Mouse (Mus musculus): ENCODE results near the gene Perp. TPM values are rescaled to one million over a fixed set of nuclear protein-coding genes. Genes with fewer than 3 reads are reported as not detected.

Gene Perp
- total and polyA plus RNA-seq, 2 experiments from 2014 or later = 395 to 547 TPM

- Histone ChIP-seq H3K4me1 (ENCODE audit: control insufficient read depth, insufficient read depth) (no peaks in the 10 kb centered on the region), H3K9me3 (replicated peaks; ENCODE audit: control insufficient read depth, low read length) (no peaks in the 10 kb centered on the region), H3K27ac (ENCODE audit: low read depth) (no peak overlapping the region), H3K27me3 (ENCODE audit: control insufficient read depth, insufficient read depth, low read length) (no peaks in the 10 kb centered on the region), H3K4me2 (ENCODE audit: low read depth, low read length) (no peak overlapping the region), H3K9ac (replicated peaks; ENCODE audit: low read depth, low read length) (no peak overlapping the region), H3K36me3 (replicated peaks; ENCODE audit: control insufficient read depth, insufficient read depth, low read length) (no peaks in the 10 kb centered on the region), H3K4me3 (ENCODE audit: low read depth, low read length) (no peak overlapping the region)
- WGBS = 58% methylated on average over 2 of the region's 2 CpGs
- DNase-seq (ENCODE audit: low spot score) (no peak), ATAC-seq (ENCODE audit: insufficient read depth, low read depth) (no peak)
- no peak for TF ChIP-seq EP300 (IDR thresholded peaks at IDR 0.05; ENCODE audit: low read depth)
- no peak for TF ChIP-seq CTCF (IDR thresholded peaks at IDR 0.05; ENCODE audit: low read depth)
Measured at GRCm38 (mm10) chr10:18827936-18828335, 16.9 kb upstream of the Perp start.

- no peak for DNase-seq (ENCODE audit: low spot score)
- WGBS = 66% methylated on average over 4 of the region's 4 CpGs
- H3K4me3 ChIP-seq (ENCODE audit: low read depth, low read length) = no peak overlapping the region
Measured at GRCm38 (mm10) chr10:18830359-18830758, 14.5 kb upstream of the Perp start.

DNA sequence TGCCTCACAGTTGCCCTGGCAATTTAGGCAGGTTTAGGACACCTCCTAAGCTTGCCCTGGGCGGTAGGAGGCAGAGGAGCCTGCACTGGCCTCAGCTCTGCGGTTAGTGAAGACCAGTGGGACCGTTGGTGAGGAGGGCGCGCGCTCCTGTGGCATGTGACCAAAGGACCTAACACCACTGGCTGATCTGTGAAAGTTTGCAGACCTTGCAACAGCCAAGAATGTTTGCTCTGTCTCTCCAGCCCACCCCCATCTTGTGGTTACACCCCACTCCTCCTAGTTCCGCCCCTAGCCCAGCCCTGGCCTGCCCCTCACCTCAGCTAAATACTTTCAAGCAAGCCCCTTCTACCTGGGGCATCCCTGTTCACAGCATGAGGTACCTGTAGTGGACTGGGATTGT, 13.0 kb upstream of the Perp start:
- no peak for ATAC-seq (ENCODE audit: insufficient read depth, low read depth)
- no peak overlapping the region for H3K4me2 ChIP-seq (ENCODE audit: low read depth, low read length)
- no peaks in the 10 kb centered on the region for H3K9me3 ChIP-seq (replicated peaks; ENCODE audit: control insufficient read depth, low read length)
- TF ChIP-seq CTCF (IDR thresholded peaks at IDR 0.05; ENCODE audit: low read depth) = no peak
- TF ChIP-seq EP300 (IDR thresholded peaks at IDR 0.05; ENCODE audit: low read depth) = no peak
- no peaks in the 10 kb centered on the region for H3K4me1 ChIP-seq (ENCODE audit: control insufficient read depth, insufficient read depth)
- H3K9ac ChIP-seq (replicated peaks; ENCODE audit: low read depth, low read length) = no peak overlapping the region
- no peaks in the 10 kb centered on the region for H3K27me3 ChIP-seq (ENCODE audit: control insufficient read depth, insufficient read depth, low read length)
- H3K4me3 ChIP-seq (ENCODE audit: low read depth, low read length) = no peak overlapping the region
- DNase-seq (ENCODE audit: low spot score) = no peak
- 59% methylated on average over 7 of the region's 7 CpGs for WGBS
- H3K36me3 ChIP-seq (replicated peaks; ENCODE audit: control insufficient read depth, insufficient read depth, low read length) = no peaks in the 10 kb centered on the region
- no peak overlapping the region for H3K27ac ChIP-seq (ENCODE audit: low read depth)

More at GRCm38 (mm10) chr10:18830359-18830758, 14.5 kb upstream of the Perp start:
- no peaks in the 10 kb centered on the region for H3K9me3 ChIP-seq (replicated peaks; ENCODE audit: control insufficient read depth, low read length)
- H3K9ac ChIP-seq (replicated peaks; ENCODE audit: low read depth, low read length) = no peak overlapping the region
- H3K4me1 ChIP-seq (ENCODE audit: control insufficient read depth, insufficient read depth) = no peaks in the 10 kb centered on the region
- no peak overlapping the region for H3K27ac ChIP-seq (ENCODE audit: low read depth)
- no peak for ATAC-seq (ENCODE audit: insufficient read depth, low read depth)
- TF ChIP-seq EP300 (IDR thresholded peaks at IDR 0.05; ENCODE audit: low read depth) = no peak
- TF ChIP-seq CTCF (IDR thresholded peaks at IDR 0.05; ENCODE audit: low read depth) = no peak
- no peak overlapping the region for H3K4me2 ChIP-seq (ENCODE audit: low read depth, low read length)
- no peaks in the 10 kb centered on the region for H3K36me3 ChIP-seq (replicated peaks; ENCODE audit: control insufficient read depth, insufficient read depth, low read length)
- H3K27me3 ChIP-seq (ENCODE audit: control insufficient read depth, insufficient read depth, low read length) = no peaks in the 10 kb centered on the region

DNA sequence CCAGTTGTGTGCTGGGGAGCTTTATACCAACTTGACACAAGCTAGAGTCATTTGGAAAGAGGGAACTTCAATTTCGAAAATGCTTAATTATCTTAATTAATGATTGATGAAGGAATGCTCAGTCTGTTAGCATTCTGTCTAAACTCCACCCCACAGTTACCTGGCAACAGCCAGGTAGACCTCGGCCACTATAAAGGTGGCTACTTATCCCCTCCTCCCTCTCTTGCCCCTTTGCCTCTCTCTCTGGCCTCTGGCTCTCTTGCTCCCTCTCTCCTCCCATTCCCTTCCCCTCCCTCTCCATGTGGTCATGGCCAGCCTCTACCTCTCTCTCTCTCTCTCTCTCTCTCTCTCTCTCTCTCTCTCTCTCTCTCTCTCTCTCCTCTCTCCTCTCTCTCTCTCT, 10.4 kb upstream of the Perp start:
- no peak for ATAC-seq (ENCODE audit: insufficient read depth, low read depth)
- H3K36me3 ChIP-seq (replicated peaks; ENCODE audit: control insufficient read depth, insufficient read depth, low read length) = no peaks in the 10 kb centered on the region
- 54% methylated on average over 2 of the region's 2 CpGs for WGBS
- no peak overlapping the region for H3K4me3 ChIP-seq (ENCODE audit: low read depth, low read length)
- no peaks in the 10 kb centered on the region for H3K9me3 ChIP-seq (replicated peaks; ENCODE audit: control insufficient read depth, low read length)
- H3K27ac ChIP-seq (ENCODE audit: low read depth) = no peak overlapping the region
- H3K4me1 ChIP-seq (ENCODE audit: control insufficient read depth, insufficient read depth) = 0 out of 2 replicates have a peak, but pooled peaks cover under 1% of the 10 kb centered on the region
- H3K4me2 ChIP-seq (ENCODE audit: low read depth, low read length) = no peak overlapping the region
- no peak overlapping the region for H3K9ac ChIP-seq (replicated peaks; ENCODE audit: low read depth, low read length)
- H3K27me3 ChIP-seq (ENCODE audit: control insufficient read depth, insufficient read depth, low read length) = no peaks in the 10 kb centered on the region
- TF ChIP-seq CTCF (IDR thresholded peaks at IDR 0.05; ENCODE audit: low read depth) (no peak), EP300 (IDR thresholded peaks at IDR 0.05; ENCODE audit: low read depth) (no peak)
- DNase-seq (ENCODE audit: low spot score) = no peak

DNA sequence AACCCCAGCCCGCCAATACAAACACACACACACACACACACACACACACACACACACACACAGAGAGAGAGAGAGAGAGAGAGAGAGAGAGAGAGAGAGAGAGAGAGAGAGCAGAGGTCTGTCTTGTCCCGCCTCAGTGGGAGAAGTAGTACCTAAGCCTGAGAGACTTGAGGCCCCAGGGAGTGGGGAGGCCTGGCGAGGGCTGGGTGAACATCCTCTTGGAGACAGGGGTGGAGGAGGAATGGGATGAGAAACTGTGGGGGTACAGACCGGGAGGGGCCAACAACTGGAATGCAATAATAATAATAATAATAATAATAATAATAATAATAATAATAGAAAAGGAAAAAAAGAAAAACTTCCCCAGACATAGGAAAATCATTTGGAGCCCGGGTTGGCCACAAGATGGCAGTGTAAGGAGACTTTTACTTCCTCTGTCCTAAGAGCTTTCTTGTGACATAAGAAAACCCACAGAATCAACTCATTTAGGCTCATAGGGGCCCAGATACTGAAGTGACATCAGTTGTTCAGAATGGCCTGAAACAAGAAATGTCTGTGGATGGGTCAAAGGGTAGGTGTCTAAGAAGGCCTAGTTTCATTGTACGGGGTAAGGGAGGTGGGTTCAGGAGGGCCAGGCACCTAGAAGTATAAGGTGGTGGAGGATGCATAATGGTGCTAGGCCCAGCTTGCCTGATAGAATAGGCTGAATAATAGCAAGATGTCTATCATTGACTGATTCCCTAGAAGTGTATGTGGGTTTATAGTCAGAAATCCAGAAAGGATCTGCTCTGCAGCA, 8.9 kb upstream of the Perp start:
- Histone ChIP-seq H3K4me2 (ENCODE audit: low read depth, low read length) (no peak overlapping the region), H3K4me3 (ENCODE audit: low read depth, low read length) (no peak overlapping the region), H3K9me3 (replicated peaks; ENCODE audit: control insufficient read depth, low read length) (no peaks in the 10 kb centered on the region), H3K4me1 (ENCODE audit: control insufficient read depth, insufficient read depth) (0 out of 2 replicates have a peak, but pooled peaks cover 6% of the 10 kb centered on the region), H3K36me3 (replicated peaks; ENCODE audit: control insufficient read depth, insufficient read depth, low read length) (no peaks in the 10 kb centered on the region), H3K27ac (ENCODE audit: low read depth) (no peak overlapping the region), H3K27me3 (ENCODE audit: control insufficient read depth, insufficient read depth, low read length) (no peaks in the 10 kb centered on the region), H3K9ac (replicated peaks; ENCODE audit: low read depth, low read length) (no peak overlapping the region)
- DNase-seq (ENCODE audit: low spot score) (peak; percentile 48), ATAC-seq (ENCODE audit: insufficient read depth, low read depth) (no peak)
- WGBS = 50% methylated on average over 6 of the region's 6 CpGs
- TF ChIP-seq CTCF (IDR thresholded peaks at IDR 0.05; ENCODE audit: low read depth) (peak; percentile 54), EP300 (IDR thresholded peaks at IDR 0.05; ENCODE audit: low read depth) (no peak)
